Mouse (Mus musculus) stomach, postnatal 0 days (tissue): ENCODE measurements around the gene Slitrk4. TPM values are rescaled to one million over a fixed set of nuclear protein-coding genes. Genes with fewer than 3 reads are reported as not detected.

Source experiments
- ATAC-seq: fragments of 200-750 bp; cut with Nextera tagmentation; 2 replicates; pipeline ENCODE4 v1.8.0; 2017; ENCODE audit not compliant: low FRiP score, low TSS enrichment
- DNase-seq: peaks from one replicate; pipeline ENCODE4 v3.0.0-alpha.2; 2016; ENCODE audit warnings: low spot score
- H3K27ac ChIP-seq: fragments of 300-500 bp; sonication (generic); replicated peaks from 2 replicates; pipeline ENCODE4 v1.5.1; 2014; ENCODE audit warnings: mild to moderate bottlenecking, control low read depth
- H3K27me3 ChIP-seq: fragments of 300-500 bp; sonication (generic); 2 replicates; pipeline ENCODE4 v1.6.1; 2014; ENCODE audit warnings: low read length; ENCODE audit not compliant: control insufficient read depth, insufficient read depth
- H3K36me3 ChIP-seq: fragments of 300-500 bp; sonication (generic); 2 replicates; pipeline ENCODE4 v1.6.1; 2014; ENCODE audit warnings: low read length, mixed read lengths; ENCODE audit not compliant: control insufficient read depth, insufficient read depth
- H3K4me1 ChIP-seq: fragments of 300-500 bp; sonication (generic); replicated peaks from 2 replicates; pipeline ENCODE4 v1.6.1; 2014; ENCODE audit warnings: antibody characterized with exemption; ENCODE audit not compliant: control insufficient read depth, insufficient read depth
- H3K4me2 ChIP-seq: fragments of 300-500 bp; sonication (generic); replicated peaks from 2 replicates; pipeline ENCODE4 v1.6.1; 2014; ENCODE audit warnings: low read depth, mild to moderate bottlenecking, control low read depth, moderate library complexity
- H3K4me3 ChIP-seq: fragments of 300-500 bp; sonication (generic); 2 replicates; pipeline ENCODE4 v1.5.1; 2014; ENCODE audit warnings: low read depth, low read length, control low read depth
- H3K9ac ChIP-seq: fragments of 300-500 bp; sonication (generic); 2 replicates; pipeline ENCODE4 v1.6.1; 2014; ENCODE audit warnings: mild to moderate bottlenecking, low read length, control low read depth, mixed read lengths
- H3K9me3 ChIP-seq: fragments of 300-500 bp; sonication (generic); 2 replicates; pipeline ENCODE4 v1.6.1; 2016; ENCODE audit warnings: low read length; ENCODE audit not compliant: control insufficient read depth
- CTCF ChIP-seq: IDR thresholded peaks from 2 replicates; pipeline ENCODE4 v1.5.1; 2016; ENCODE audit warnings: antibody characterized with exemption, low read depth, mild to moderate bottlenecking, moderate library complexity
- EP300 ChIP-seq: optimal IDR thresholded peaks from 2 replicates; pipeline ENCODE3; 2016; ENCODE audit warnings: antibody characterized with exemption
- WGBS: fragments of 180-500 bp; shearing (Covaris S2); extraction: QIAGEN DNeasy Blood & Tissue Kit; methylation state at CpG from one replicate; pipeline ENCODE4 v1.1.7; 2014; 5-methylcytosine and 5-hydroxymethylcytosine counted together
- polyA plus RNA-seq: library from polyadenylated mRNA; unstranded; fragments of >200 nt; fragmentation: Nextera tagmentation; extraction: Ambion mirVana; gene quantifications from 2 replicates; pipeline ENCODE4 v1.2.1, GENCODE M21; 2015

The Slitrk4 gene
- polyA plus RNA-seq, result 0.34 and 0.64 TPM in 2 replicates

DNA sequence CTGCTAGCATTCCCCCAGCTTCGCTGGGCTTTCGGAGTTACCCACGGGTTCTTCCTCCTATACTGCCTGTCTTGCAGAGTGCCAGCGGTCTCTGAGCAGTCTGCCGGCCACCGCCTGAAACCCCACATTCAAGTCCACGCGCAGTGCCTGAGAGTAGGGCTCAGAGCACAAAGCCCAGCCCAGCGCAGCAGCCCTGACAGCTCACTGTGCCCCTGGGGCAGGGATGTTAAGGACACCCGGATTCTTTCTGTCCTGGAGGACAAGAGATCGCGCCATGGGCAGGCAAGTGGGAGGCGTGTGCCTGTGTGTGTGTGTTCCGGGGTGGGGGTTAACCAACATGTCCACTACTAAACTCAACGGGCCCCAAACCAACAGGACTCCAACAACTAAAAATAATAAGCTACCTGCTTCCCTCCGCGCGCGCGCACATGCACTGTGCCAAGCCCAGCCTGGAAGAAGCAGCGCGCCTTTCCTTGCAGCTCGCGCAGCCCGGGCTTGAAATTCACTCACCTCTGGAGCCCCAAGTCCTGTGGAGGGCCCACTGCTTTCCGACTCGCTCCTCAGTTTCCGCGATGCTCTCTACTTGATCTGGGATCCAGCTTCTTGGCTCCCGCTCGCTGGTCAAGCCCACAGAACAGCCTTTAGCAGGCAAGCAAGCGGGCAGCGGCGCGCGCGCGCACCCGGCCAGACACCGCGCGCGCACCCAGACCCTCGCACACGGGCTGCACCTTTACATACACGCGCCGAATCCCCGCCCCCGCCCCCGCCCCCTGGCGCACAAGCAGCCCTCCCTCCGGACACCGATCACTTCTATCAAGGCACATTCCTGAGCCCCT lies at the start of gene Slitrk4:
Gene Slitrk4 (minus strand): TSS at position 707 of the 836 bp plus-strand sequence.
- Histone ChIP-seq H3K4me3 (peak within 1 kb of the TSS; percentile 32), H3K9me3 (no peaks in the 10 kb centered on the region), H3K4me2 (peak within 1 kb of the TSS; percentile 55), H3K27ac (no peak within 1 kb of the TSS), H3K36me3 (no peaks in the 10 kb centered on the region), H3K9ac (no peak within 1 kb of the TSS), H3K4me1 (no peaks in the 10 kb centered on the region), H3K27me3 (no peaks in the 10 kb centered on the region)
- DNase-seq (peak; percentile 14), ATAC-seq (no peak)
- 8% methylated on average over 48 of the region's 54 CpGs for WGBS
- TF ChIP-seq CTCF, result no peak
- TF ChIP-seq EP300, result no peak

DNA sequence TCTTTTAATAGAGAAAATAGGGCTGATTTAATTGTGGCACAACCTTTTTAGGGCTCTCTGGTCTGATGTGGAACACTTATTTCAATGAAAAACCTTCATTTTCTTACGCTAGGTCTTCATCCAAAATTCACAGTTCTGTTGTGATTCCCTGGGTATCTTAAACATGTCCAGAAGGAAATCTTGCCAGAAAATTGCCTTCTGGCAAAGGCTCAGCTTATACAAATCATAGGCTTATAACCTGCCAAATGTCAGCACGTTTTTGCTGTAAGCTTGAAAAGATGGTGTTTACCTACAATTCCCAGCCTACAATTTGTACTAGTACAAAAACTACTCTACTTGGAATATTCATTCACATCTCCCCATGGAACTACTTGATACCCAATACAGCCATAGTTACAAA lies 42.7 kb upstream of the Slitrk4 start:
- ATAC-seq, result no peak
- H3K9ac ChIP-seq, result no peak overlapping the region
- H3K36me3 ChIP-seq, result no peaks in the 10 kb centered on the region
- no peaks in the 10 kb centered on the region for H3K4me1 ChIP-seq
- H3K27me3 ChIP-seq, result no peaks in the 10 kb centered on the region
- TF ChIP-seq EP300 (no peak), CTCF (no peak)
- no peak overlapping the region for H3K4me2 ChIP-seq
- H3K9me3 ChIP-seq, result no peaks in the 10 kb centered on the region
- H3K27ac ChIP-seq, result no peak overlapping the region
- H3K4me3 ChIP-seq, result no peak overlapping the region
- no peak for DNase-seq
- 54% methylated on average over 2 of the region's 2 CpGs for WGBS

DNA sequence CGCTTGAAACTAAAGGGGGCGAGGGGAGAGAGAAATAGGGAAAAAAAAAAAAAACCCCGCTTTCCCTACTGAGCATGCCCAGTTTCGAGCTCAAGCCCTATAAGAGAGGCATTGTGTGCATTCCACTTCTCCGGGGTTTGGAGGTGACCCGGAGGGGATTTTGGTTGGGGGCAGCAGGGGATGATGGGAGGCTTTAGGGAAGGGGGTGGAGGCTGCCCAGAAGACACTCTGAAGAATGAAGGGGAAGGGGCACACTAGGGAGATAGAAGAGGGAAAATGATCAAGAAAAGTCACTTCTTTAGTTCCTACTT lies 1.1 kb upstream of the Slitrk4 start:
- ATAC-seq (no peak), DNase-seq (no peak)
- H3K4me3 ChIP-seq, result no peak overlapping the region
- no peaks in the 10 kb centered on the region for H3K36me3 ChIP-seq
- no peak overlapping the region for H3K4me2 ChIP-seq
- 18% methylated on average over 6 of the region's 6 CpGs for WGBS
- no peak overlapping the region for H3K27ac ChIP-seq
- H3K9me3 ChIP-seq, result no peaks in the 10 kb centered on the region
- no peaks in the 10 kb centered on the region for H3K4me1 ChIP-seq
- no peak overlapping the region for H3K9ac ChIP-seq
- no peaks in the 10 kb centered on the region for H3K27me3 ChIP-seq
- TF ChIP-seq CTCF (no peak), EP300 (no peak)

DNA sequence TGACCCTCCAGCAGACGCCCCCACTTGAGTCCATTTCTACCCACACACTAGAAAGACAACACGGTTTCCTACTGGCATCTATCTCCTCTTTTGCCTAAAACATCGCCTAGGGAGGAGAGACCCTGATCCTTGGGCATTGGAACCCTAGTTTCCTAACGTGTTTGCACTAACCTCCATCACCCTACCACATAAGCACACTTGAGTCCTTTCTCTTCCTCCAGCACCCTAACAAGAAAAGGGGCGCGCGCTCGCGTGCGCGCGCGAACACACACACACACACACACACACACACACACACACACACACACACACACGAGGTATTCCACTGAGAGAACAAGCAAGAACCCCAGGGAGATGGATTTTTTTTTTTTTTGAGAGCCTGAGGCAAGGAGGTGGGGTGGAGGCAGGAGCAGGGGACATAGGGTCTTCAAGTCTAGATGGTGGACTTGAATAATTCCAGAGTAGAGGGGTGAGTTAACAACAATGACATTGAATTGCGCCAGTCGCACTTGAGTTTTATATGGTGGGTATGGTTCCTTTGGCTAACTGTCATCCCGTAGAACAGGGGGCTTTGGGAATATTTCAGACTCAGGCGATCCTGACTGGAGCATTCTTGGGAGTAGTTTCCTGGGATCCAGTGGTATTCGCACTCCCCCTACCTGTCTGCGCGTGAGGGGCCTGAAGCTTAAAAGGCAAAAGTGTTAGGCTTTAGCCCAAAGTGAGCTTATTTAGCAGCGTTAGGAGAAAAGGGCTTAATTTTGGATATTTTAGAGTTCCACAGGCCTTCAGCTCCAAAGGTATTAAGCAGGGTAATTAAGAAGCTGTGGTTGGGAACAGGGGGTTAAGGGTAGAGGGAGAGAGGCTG lies 562 bp upstream of the Slitrk4 start:
- no peak for DNase-seq
- 12% methylated on average over 14 of the region's 22 CpGs for WGBS

DNA sequence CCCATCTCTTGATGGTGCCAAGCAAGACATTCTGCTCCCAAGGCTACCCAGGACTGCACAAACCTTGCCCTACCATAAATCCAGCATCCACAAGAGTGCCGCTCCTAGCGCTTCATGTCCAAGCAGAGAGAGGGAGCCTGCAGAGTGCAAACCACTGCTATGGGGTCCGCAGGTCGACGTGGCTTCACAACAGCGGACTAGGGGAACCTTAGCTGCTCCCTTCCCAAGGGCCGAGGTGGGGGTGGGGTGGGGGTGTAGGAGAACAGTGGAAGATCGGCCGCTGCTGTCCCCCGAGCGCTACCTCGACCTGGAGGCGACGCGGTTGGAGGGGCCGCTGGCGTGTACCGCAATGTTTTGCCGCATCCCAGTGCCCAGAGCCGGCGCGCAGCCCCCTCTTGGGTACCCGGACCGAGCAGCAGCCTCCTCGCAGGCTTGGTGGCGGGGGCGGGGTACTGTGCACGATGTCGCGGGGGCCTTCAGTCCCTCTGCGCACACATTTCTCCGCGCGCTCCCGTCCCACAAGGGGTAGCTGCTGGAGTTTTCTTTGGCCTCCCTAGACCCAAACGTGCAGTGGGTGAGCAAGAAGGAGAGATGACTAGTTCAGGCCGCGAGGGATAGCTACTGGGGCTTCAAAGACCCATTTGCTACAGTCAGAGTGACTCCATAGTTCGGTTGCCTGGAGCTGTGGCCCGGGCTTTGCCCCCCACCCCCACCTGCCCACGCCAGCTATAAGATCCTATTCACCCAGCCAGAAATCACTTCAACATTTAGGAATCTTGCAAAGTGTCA lies 1.1 kb downstream of the Slitrk4 start:
- Histone ChIP-seq H3K4me3 (peak overlapping the region; percentile 32), H3K9me3 (no peaks in the 10 kb centered on the region), H3K4me2 (peak overlapping the region; percentile 55), H3K27ac (no peak overlapping the region), H3K36me3 (no peaks in the 10 kb centered on the region), H3K27me3 (no peaks in the 10 kb centered on the region), H3K9ac (no peak overlapping the region), H3K4me1 (no peaks in the 10 kb centered on the region)
- TF ChIP-seq EP300 (no peak), CTCF (no peak)
- no peak for ATAC-seq
- 10% methylated on average over 40 of the region's 41 CpGs for WGBS
- peak; percentile 11 for DNase-seq

More for the DNA sequence above, 562 bp upstream of the Slitrk4 start:
- no peaks in the 10 kb centered on the region for H3K4me1 ChIP-seq
- ATAC-seq, result no peak
- peak overlapping the region; percentile 55 for H3K4me2 ChIP-seq
- peak overlapping the region; percentile 32 for H3K4me3 ChIP-seq
- H3K9ac ChIP-seq, result no peak overlapping the region
- no peak for TF ChIP-seq EP300
- TF ChIP-seq CTCF, result no peak
- H3K27me3 ChIP-seq, result no peaks in the 10 kb centered on the region
- H3K9me3 ChIP-seq, result no peaks in the 10 kb centered on the region
- H3K36me3 ChIP-seq, result no peaks in the 10 kb centered on the region
- no peak overlapping the region for H3K27ac ChIP-seq
